In the genomic region with DNA sequence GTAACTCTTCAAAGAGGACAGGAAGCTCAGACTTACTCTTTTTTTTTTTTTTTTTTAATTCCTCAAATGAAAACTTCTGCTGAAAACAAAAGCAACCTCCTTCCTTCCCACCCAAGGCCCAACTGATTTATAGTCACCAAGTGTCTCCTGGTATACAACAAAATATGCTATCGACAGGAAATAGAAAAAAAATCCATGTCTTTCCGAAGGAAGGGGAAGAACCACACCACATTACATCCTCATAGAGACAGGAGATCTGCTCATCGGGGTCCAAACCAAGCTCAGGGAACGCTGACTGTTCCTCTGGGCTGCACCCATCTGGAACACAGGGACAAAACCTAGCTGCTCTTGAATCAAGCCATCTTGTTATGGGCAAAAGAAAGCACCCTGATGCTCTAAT, we compare ENCODE assay signal across 12 mouse cellular contexts. TPM values are rescaled to one million over a fixed set of nuclear protein-coding genes. Genes with fewer than 3 reads are reported as not detected.
DNase-seq lines count a peak whose midpoint lies in the region; ATAC-seq lines count a peak whose summit lies in the region.
"Had no signal": no experiment of that assay in that cellular context is flagged by ENCODE, and none has a peak within 500 bp of the region (broad histone marks: within the 10 kb centered on the region; RNA-seq: fewer than 3 reads in every experiment).

No protein-coding gene starts in this region.

- H3K27me3 ChIP-seq in hindbrain, embryonic 14.5 days (ENCODE audit: control insufficient read depth, insufficient read depth, low read length), result no peaks in the 10 kb centered on the region
- H3K27me3 ChIP-seq in hindbrain, embryonic 10.5 days (ENCODE audit: insufficient read depth, poor library complexity, severe bottlenecking), result no peaks in the 10 kb centered on the region
- no peaks in the 10 kb centered on the region for H3K27me3 ChIP-seq in neural tube, embryonic 13.5 days
- H3K27me3 ChIP-seq in intestine, embryonic 15.5 days (replicated peaks), result no peaks in the 10 kb centered on the region
- H3K27me3 ChIP-seq: limb, embryonic 15.5 days had no signal

- H3K4me3 ChIP-seq in hindbrain, embryonic 14.5 days (replicated peaks; ENCODE audit: low read length), result no peak overlapping the region
- no peak overlapping the region for H3K4me3 ChIP-seq in hindbrain, embryonic 10.5 days
- H3K4me3 ChIP-seq in neural tube, embryonic 13.5 days, result no peak overlapping the region
- no peak overlapping the region for H3K4me3 ChIP-seq in intestine, embryonic 15.5 days (replicated peaks)
- no peak overlapping the region for H3K4me3 ChIP-seq in macrophage (ENCODE audit: inconsistent target)
- H3K4me3 ChIP-seq: limb, embryonic 15.5 days had no signal

- no peak for DNase-seq in hindbrain, embryonic 14.5 days (ENCODE audit: low spot score)
- DNase-seq in hindbrain, embryonic 10.5 days (ENCODE audit: low spot score), result no peak
- no peak for DNase-seq in neural tube, embryonic 10.5 days (ENCODE audit: extremely low spot score, low spot score)
- no peak for DNase-seq in frontal cortex, postnatal 14 days (ENCODE audit: low spot score in 2 of 2)
- DNase-seq in layer of hippocampus, adult 11-12 months (ENCODE audit: low spot score), result no peak

- H3K79me2 ChIP-seq in macrophage (ENCODE audit: inconsistent target), result peaks cover 82% of the 10 kb centered on the region

- no peaks in the 10 kb centered on the region for H3K9me3 ChIP-seq in hindbrain, embryonic 14.5 days (ENCODE audit: control insufficient read depth, low read length)
- peaks cover 6% of the 10 kb centered on the region for H3K9me3 ChIP-seq in hindbrain, embryonic 10.5 days
- H3K9me3 ChIP-seq in neural tube, embryonic 13.5 days, result no peaks in the 10 kb centered on the region
- H3K9me3 ChIP-seq in intestine, embryonic 15.5 days, result no peaks in the 10 kb centered on the region
- H3K9me3 ChIP-seq: limb, embryonic 15.5 days had no signal

- peak overlapping the region; percentile 54; the same call in 1 of the 2 replicates for H3K27ac ChIP-seq in hindbrain, embryonic 14.5 days
- H3K27ac ChIP-seq in hindbrain, embryonic 10.5 days, result no peak overlapping the region
- H3K27ac ChIP-seq in neural tube, embryonic 13.5 days (replicated peaks), result peak overlapping the region; percentile 29
- peak overlapping the region; percentile 18; the same call in 1 of the 2 replicates for H3K27ac ChIP-seq in intestine, embryonic 15.5 days
- H3K27ac ChIP-seq in macrophage, result peak overlapping the region; percentile 56
- H3K27ac ChIP-seq: limb, embryonic 15.5 days had no signal

- H3K4me1 ChIP-seq in hindbrain, embryonic 14.5 days (replicated peaks; ENCODE audit: control insufficient read depth, insufficient read depth, low read length), result no peaks in the 10 kb centered on the region
- peaks cover 13% of the 10 kb centered on the region; the same call in 1 of the 2 replicates for H3K4me1 ChIP-seq in hindbrain, embryonic 10.5 days (replicated peaks)
- H3K4me1 ChIP-seq in neural tube, embryonic 13.5 days (replicated peaks), result peaks cover 6% of the 10 kb centered on the region
- 0 out of 2 replicates have a peak, but pooled peaks cover 3% of the 10 kb centered on the region for H3K4me1 ChIP-seq in intestine, embryonic 15.5 days (replicated peaks)

- no peak overlapping the region for H3K4me2 ChIP-seq in hindbrain, embryonic 14.5 days (replicated peaks)
- no peak overlapping the region for H3K4me2 ChIP-seq in neural tube, embryonic 13.5 days
- no peak overlapping the region for H3K4me2 ChIP-seq in intestine, embryonic 15.5 days (replicated peaks)
- H3K4me2 ChIP-seq: limb, embryonic 15.5 days had no signal

- ATAC-seq in hindbrain, embryonic 14.5 days (ENCODE audit: low FRiP score), result no peak
- ATAC-seq in neural tube, embryonic 13.5 days (ENCODE audit: low read depth), result no peak
- no peak for ATAC-seq in intestine, embryonic 15.5 days
- ATAC-seq: inflammation-experienced regulatory T-cells, adult 6 months; midbrain, embryonic 16.5 days had no signal

- 90% methylated on average over 4 of the region's 4 CpGs for WGBS in hindbrain, embryonic 14.5 days
- 88% methylated on average over 4 of the region's 4 CpGs for WGBS in hindbrain, embryonic 10.5 days
- 86% methylated on average over 4 of the region's 4 CpGs for WGBS in neural tube, embryonic 13.5 days
- 77% methylated on average over 4 of the region's 4 CpGs for WGBS in intestine, embryonic 15.5 days
- 55% methylated on average over 2 of the region's 4 CpGs for WGBS in macrophage (ENCODE audit: missing documents)

- peaks cover 8% of the 10 kb centered on the region; the same call in 1 of the 2 replicates for H3K36me3 ChIP-seq in hindbrain, embryonic 14.5 days (replicated peaks; ENCODE audit: control insufficient read depth, insufficient read depth)
- peaks cover 14% of the 10 kb centered on the region for H3K36me3 ChIP-seq in hindbrain, embryonic 10.5 days
- H3K36me3 ChIP-seq in neural tube, embryonic 13.5 days, result peaks cover 7% of the 10 kb centered on the region; the same call in 1 of the 2 replicates
- H3K36me3 ChIP-seq in intestine, embryonic 15.5 days, result no peaks in the 10 kb centered on the region
- no peaks in the 10 kb centered on the region for H3K36me3 ChIP-seq in macrophage (ENCODE audit: inconsistent target)
- H3K36me3 ChIP-seq: G1E; limb, embryonic 15.5 days had no signal

- no peak overlapping the region for H3K9ac ChIP-seq in hindbrain, embryonic 14.5 days
- H3K9ac ChIP-seq in neural tube, embryonic 13.5 days, result no peak overlapping the region
- H3K9ac ChIP-seq in intestine, embryonic 15.5 days, result no peak overlapping the region
- H3K9ac ChIP-seq: limb, embryonic 15.5 days had no signal

RNA-seq across cellular contexts. Expression of gene Macf1, which starts 50.3 kb away (rescaled TPM):
- polyA plus RNA-seq in hindbrain, embryonic 14.5 days (2014; fragmentation: Nextera tagmentation; extraction: Ambion mirVana), result 111 and 120 TPM in 2 replicates
- polyA plus RNA-seq in hindbrain, embryonic 10.5 days (2016; fragmentation: Nextera tagmentation; extraction: Ambion mirVana), result 36.5 and 42.3 TPM in 2 replicates
- 57.7 and 59.3 TPM in 2 replicates for polyA plus RNA-seq in neural tube, embryonic 13.5 days (2015; fragmentation: Nextera tagmentation; extraction: Ambion mirVana)
- 28.0 and 28.9 TPM in 2 replicates for polyA plus RNA-seq in intestine, embryonic 15.5 days (2015; fragmentation: Nextera tagmentation; extraction: Ambion mirVana)
- 1,000 to 10,000 TPM in 17 of 26 experiments, 100 to 1,000 TPM in 9; 696 to 1,807 (median 1,130) TPM for total RNA-seq in macrophage (2018; cell fraction: chromatin; rRNA removed)
- 100 to 1,000 TPM in 24 of 26 experiments, 10 to 100 TPM in 2; 76.1 to 236 (median 163) TPM for total RNA-seq in macrophage (2018; cell fraction: cytosol; rRNA removed)
- total RNA-seq in macrophage (2018; cell fraction: nucleus; rRNA removed), result 100 to 1,000 TPM; 399 to 797 (median 534) TPM
- polyA plus RNA-seq in macrophage (2018), result 90.8 to 146 TPM (median 144 TPM) in 3 replicates
